Mouse (Mus musculus) neutrophil, adult 65 days (primary cell): ENCODE results near the gene Taf13. TPM values are rescaled to one million over a fixed set of nuclear protein-coding genes. Genes with fewer than 3 reads are reported as not detected.

Experiments
- total RNA-seq: library from RNA; stranded (reverse); gene quantifications from 2 replicates; pipeline ENCODE4 v1.2.4, GENCODE M21; 2023

Taf13 gene
- total RNA-seq = 24.9 and 26.3 TPM in 2 replicates

DNA sequence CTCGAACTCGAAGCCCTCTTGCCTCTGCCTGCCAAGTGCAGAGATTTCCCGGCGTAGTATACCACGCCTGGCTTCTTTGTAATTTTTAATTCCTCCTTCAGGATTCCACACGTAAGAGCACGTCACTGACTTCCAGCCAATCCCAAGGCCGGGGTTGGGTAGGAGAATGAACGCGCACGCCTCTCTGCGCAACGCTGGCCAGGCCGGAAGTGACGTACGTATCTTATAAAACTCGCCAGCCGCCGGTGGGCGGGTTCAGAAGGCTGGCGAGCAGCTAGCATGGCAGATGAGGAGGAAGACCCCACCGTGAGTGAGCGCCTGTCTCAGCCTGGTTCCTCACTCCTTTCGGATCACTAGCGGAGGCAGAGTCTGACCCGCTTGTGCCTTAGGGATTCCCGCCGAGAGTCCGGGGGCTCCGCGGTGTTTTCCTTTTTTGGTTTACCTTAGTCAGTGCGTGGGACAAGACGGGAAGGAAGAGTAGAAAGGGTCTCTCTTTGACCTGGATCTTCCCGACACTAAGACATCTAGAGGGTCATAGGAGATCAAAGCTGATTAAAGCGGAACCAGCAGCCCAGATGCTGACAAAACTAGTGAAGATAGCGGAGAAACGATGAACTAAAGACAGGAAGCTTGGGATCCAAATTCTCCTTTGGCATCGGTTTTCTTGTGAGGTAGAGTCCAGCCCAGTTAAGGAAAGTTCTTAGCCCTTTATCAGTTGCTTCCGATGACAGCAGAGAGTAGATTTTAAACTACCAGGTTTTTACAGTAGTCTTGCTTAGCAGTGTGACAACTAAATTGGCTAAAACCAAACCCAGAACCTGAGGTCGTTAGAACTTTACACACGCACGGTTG is at the start of gene Taf13:
Taf13 (plus strand) TSS at position 256 of the 852 bp plus-strand sequence.

DNA sequence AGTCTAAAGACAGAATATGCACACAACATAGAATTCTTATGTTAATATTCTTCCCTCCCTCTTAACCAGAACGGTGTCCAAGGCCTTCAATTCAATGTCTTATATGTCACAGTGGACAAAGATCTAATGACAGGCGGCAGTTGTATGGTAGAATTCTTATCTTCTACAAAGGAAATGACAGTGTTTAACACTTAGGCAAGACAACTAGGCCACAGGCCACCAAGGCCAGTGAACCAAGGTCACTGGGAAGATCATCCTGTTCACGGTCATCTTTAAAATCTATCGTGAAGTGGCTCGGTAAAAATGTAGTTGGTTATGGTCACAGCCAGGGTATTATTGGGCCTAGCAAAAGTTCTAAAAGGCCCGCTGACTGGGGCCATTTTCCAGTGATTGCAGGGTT is 37.5 kb upstream of the Taf13 start, which contains the start of gene 1700013F07Rik:
1700013F07Rik (plus strand) TSS at position 200 of the 400 bp plus-strand sequence.

DNA sequence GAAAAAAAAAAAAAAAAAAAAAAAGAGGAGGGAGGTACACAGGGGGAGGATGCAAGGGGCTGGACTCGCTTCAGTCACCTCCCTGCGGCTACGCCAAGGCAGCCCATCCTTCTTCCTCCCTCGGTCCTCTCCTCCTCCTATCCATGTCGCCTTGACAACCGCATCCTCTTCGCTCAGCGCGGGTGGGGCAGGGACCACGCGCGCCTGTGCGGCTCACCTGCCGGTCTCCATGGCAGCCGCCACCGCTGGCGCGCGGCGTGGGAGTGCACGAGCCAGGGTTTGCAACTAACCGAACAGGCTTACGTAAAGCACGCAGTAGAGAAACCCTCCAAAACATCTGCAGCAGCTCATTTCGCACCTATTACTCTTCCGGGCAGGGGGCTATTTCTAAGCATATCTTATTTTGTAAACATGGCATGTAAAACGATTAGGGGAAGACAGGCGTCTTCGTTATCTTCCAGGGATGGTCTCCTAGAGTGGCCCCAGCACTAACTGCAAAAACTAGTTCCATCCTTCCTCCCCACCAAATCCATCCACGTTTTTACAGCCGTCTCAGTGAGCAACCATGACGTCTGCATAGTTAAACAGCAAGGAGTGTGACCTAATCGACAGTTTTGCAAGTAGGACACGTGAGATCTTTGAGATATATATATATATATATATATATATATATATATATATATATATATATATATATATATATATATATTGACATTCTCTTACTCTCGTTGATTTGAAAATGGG is 34.8 kb upstream of the Taf13 start, which contains the start of gene 5330417C22Rik:
5330417C22Rik (minus strand) TSS at position 20 of the 744 bp plus-strand sequence.

GRCm38 (mm10) chr3:108562133-108562730 is 9.3 kb upstream of the Taf13 start, which contains the start of gene Tmem167b:
TSS of gene Tmem167b (minus strand) at chr3:108562466.

DNA sequence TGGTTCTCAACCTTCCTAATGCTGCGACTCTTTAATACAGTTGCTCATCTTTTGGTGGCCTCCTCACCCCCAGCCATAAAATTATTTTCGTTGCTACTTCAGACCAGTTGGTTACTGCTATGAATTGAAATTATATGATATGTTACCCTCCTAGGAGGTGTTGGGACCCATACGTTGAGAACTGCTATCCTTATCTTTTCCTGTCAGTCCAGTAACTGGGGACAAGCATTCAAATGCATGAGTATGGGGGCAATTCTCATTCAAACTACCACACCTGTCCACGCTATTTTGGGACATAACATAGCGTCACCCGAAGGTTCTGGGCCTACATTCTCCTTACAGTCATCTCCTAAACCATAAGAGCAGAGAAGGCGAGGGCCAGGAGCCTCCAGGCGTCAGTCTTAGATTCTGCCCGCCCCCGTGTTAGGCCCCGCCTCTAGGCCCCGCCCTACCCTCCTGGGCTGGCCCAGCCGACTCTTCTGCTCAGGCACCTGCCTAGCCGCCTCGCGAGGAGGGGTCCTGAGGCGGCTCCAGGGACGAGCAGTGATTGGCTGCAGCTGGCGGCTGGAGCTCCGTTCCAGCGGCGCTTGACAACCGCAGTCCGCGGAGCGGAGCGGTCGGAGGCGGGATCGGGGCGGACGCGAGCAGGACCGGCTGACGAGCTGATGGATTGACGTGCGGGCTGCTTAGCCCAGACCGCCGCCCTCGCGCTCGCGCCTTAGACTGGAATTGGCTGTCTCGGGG is 19.5 kb downstream of the Taf13 start, which contains the start of gene Wdr47:
Wdr47 (plus strand) TSS at position 494 of the 744 bp plus-strand sequence.

Other genes starting within 250 kb of the Taf13 start
- 0.32 TPM in 1 of 2 replicates, not detected in the other for gene Mybphl, start 206.8 kb upstream of the Taf13 start, total RNA-seq
- 6.2 TPM in 2 replicates for gene Psrc1, start 187.9 kb upstream of the Taf13 start, total RNA-seq
- gene Celsr2, start 156.1 kb upstream of the Taf13 start, total RNA-seq = 0.60 and 0.68 TPM in 2 replicates
- gene Sars, start 126.5 kb upstream of the Taf13 start, total RNA-seq = 41.8 and 57.4 TPM in 2 replicates
- gene 1700013F07Rik, start 37.5 kb upstream of the Taf13 start, total RNA-seq = not detected in 2 replicates
- not detected in 2 replicates for gene 5330417C22Rik, start 35.2 kb upstream of the Taf13 start, total RNA-seq
- 39.6 and 41.8 TPM in 2 replicates for gene Tmem167b, start 9.2 kb upstream of the Taf13 start, total RNA-seq
- gene Wdr47, start 19.6 kb downstream of the Taf13 start, total RNA-seq = 3.5 and 4.5 TPM in 2 replicates
- 16.0 and 26.1 TPM in 2 replicates for gene Clcc1, start 82.2 kb downstream of the Taf13 start, total RNA-seq
- 10.1 and 12.5 TPM in 2 replicates for gene Gpsm2, start 150.6 kb downstream of the Taf13 start, total RNA-seq
- not detected in 2 replicates for gene Aknad1, start 168.0 kb downstream of the Taf13 start, total RNA-seq